Mouse (Mus musculus) gastrocnemius, postnatal 14 days (tissue): Measurements from ENCODE around the gene Hrg. TPM values are rescaled to one million over a fixed set of nuclear protein-coding genes. Genes with fewer than 3 reads are reported as not detected.
"Not testable (repeated sequence)": the region's sequence is repeated elsewhere in the genome, so short reads cannot be mapped to it uniquely, and the experiment has no call there.

Source experiments
- DNase-seq: peaks from one replicate; pipeline ENCODE4 v3.0.0; 2021; ENCODE audit warnings: mixed read lengths
- intact Hi-C: fragments of 180-260 bp; cut with DNase I; formaldehyde crosslinking; loops from one replicate; pipeline ENCODE4 v1.15.1; 2025; ENCODE audit warnings: low total_unique reads
- total RNA-seq, 2 experiments: library from RNA; stranded (reverse); gene quantifications; 2 replicates each; pipeline ENCODE4 v1.2.3; 2021

Hrg gene
- total RNA-seq, 2 experiments from 2014 or later: not detected

GRCm38 (mm10) chr16:22955397-22956084, 4.7 kb downstream of the Hrg start:
- no peak for DNase-seq
- intact Hi-C loops: no loop called here

GRCm38 (mm10) chr16:22956085-22956439, 5.2 kb downstream of the Hrg start:
- DNase-seq: no peak
- intact Hi-C loops: no loop called here

- no peak for DNase-seq
- intact Hi-C loops: no loop called here
Measured at GRCm38 (mm10) chr16:22961073-22961472, 10.2 kb downstream of the Hrg start.

GRCm38 (mm10) chr16:22962256-22962655, 11.4 kb downstream of the Hrg start:
- intact Hi-C loops: no loop called here
- DNase-seq: no peak

- intact Hi-C loops: no loop called here
- DNase-seq: no peak
Measured at GRCm38 (mm10) chr16:22963293-22963692, 12.4 kb downstream of the Hrg start.

- no peak for DNase-seq
- intact Hi-C loops: no loop called here
Measured at GRCm38 (mm10) chr16:22967383-22968030, 16.6 kb downstream of the Hrg start.

GRCm38 (mm10) chr16:22996951-22997350, 46.1 kb downstream of the Hrg start:
- DNase-seq, intact Hi-C loops: not testable (repeated sequence)

Other genes starting within 250 kb of the Hrg start
- not detected for gene Crygs, start 139.5 kb upstream of the Hrg start, total RNA-seq
- 1 to 10 TPM; 5.0 to 6.2 TPM for gene Tbccd1, start 93.4 kb upstream of the Hrg start, total RNA-seq
- 10 to 100 TPM; 36.0 to 41.9 TPM for gene Dnajb11, start 93.2 kb upstream of the Hrg start, total RNA-seq
- gene Ahsg, start 59.8 kb upstream of the Hrg start, total RNA-seq: under 1 TPM; 0.23 to 0.58 TPM
- gene Fetub, start 32.7 kb upstream of the Hrg start, total RNA-seq: not detected
- gene Kng2, start 78.4 kb downstream of the Hrg start, total RNA-seq: not detected
- gene Kng1, start 106.8 kb downstream of the Hrg start, total RNA-seq: not detected
- 100 to 1,000 TPM; 294 to 336 TPM for gene Eif4a2, start 156.4 kb downstream of the Hrg start, total RNA-seq
- 1 to 10 TPM; 6.1 to 6.5 TPM for gene Rfc4, start 176.7 kb downstream of the Hrg start, total RNA-seq
- gene Adipoq, start 195.5 kb downstream of the Hrg start, total RNA-seq: 1 to 10 TPM in 1 of 2 experiments, under 1 TPM in 1; 0.93 to 3.9 TPM